Mouse (Mus musculus): ENCODE data around the gene Dnm2.

Gene Dnm2

GRCm38 (mm10) chr9:21430724-21431123, 6.0 kb downstream of the Dnm2 start:
- no peak for DNase-seq

GRCm38 (mm10) chr9:21432066-21432465, 7.4 kb downstream of the Dnm2 start:
- no peak for DNase-seq

GRCm38 (mm10) chr9:21433766-21434165, 9.1 kb downstream of the Dnm2 start:
- peak; percentile 49 to 72 for DNase-seq

DNA sequence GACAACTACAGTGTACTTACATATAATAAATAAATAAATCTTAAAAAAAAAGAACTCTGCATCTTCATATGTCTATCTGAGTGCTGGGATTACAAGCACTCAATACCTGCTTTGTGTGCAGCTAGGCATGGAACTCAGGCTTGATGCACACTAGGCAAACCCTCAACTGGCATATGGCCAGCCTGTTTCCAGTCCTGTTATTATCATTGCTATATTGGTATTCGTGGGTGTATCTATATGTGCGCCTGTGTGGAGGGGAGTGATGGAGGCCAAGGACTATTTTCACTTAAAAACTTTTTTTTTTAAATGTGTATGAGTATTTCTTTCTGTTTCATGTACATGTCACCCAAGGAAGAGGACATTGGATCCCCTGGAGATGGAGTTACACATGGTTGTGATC, 9.7 kb downstream of the Dnm2 start:
- DNase-seq: no peak

DNA sequence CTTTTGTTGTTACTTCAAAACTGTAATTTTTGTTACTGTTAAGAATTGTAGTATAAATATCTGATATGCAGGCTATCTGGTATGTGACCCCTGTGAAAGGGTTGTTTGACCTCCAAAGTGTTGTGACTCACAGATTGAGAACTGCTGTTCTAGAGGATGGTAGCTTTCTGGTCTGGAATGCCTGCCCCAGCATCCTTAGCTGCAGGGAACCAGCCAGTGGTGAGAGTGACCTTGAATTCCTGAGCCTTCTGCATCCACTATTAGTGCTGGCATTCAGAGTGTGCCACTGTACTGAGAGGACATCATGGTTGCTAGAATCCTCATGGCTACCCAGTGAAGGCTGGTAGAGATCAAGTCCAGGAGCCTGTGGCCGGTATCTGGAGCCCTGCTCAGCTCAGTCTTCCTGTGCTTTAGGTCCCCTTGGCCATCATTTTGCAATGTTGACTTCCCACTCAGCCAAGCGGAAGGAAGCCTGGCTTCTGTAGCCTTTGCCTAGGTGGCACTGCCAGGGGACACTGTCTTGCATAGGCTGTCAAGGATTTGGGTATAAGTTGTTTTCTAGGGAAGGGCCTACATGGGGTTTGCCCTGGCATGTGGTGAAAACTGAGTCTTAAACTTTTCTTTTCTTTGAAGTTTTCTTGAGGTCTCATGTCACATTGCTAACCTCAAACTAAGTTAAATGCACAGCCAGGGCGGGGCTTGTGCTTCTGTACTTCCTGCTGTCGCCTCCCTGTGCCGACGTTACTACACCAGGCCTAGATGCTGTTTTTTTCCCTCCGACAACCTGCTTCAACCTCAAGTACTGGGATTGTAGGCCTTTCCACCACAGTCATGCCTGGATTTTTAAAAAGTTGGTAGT, 11.3 kb downstream of the Dnm2 start:
- DNase-seq: peak; percentile 47 to 63

DNA sequence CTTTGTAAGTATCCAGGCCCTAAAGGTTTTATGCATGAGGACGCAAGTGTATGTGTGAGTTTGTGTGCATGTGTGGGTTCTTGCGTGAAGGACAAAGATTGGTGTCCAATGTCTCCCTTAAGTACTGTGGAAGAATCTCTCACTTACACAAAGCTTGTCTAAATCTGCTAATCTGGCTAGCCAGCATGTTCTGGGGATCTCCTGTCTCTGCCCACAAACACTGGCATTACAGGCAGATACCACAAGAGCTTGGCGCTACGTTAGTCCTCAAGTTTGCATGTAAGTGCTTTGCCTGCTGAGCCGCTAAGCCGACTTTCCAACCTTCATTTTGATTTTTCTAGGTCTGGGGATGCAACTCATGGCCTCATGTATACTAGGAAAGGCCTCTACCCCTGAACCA, 12.9 kb downstream of the Dnm2 start:
- no peak for DNase-seq

- peak; percentile 34 to 69 for DNase-seq
These were observed 13.5 kb downstream of the Dnm2 start for GRCm38 (mm10) chr9:21438219-21438618.

DNA sequence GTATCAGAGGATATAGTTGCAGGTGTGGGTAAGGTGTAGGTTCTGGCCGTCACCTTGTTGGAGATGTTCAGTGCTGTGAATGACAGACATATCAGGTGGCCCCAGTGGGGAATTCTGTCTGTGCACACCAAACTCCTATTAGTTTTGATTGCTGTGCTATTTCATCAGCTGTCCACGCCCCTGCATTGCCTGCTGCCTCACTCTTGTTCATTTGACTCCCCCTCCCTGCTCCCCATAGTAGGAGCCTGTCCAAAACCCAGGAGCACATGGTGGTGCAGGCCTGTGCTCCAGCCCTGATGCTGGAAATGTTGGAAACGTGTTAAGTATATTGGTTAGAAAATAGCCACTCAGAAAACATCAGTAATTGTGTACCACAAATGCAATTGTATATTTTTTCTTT, 14.7 kb downstream of the Dnm2 start:
- no peak for DNase-seq

GRCm38 (mm10) chr9:21439914-21440313, 15.2 kb downstream of the Dnm2 start:
- DNase-seq: no peak

DNA sequence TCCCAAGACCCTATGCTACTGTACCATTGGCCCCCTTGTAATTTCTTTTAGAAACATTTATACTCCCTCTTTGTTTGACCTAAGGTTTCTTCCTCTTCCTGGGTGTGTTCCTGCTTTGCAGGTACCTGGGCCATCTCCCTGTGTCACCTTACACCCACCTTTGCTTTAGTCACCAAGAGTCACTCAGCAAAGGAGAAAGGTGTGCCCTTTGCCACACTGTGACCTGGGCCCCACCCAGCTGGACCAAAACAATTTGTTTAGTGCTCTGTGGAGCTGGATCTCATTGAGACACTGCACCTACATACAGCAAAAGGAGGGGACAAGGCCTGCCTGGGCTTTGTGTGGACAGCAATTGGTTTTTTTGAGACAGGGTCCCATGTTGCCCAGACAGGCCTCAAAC, 15.7 kb downstream of the Dnm2 start:
- DNase-seq: no peak

DNA sequence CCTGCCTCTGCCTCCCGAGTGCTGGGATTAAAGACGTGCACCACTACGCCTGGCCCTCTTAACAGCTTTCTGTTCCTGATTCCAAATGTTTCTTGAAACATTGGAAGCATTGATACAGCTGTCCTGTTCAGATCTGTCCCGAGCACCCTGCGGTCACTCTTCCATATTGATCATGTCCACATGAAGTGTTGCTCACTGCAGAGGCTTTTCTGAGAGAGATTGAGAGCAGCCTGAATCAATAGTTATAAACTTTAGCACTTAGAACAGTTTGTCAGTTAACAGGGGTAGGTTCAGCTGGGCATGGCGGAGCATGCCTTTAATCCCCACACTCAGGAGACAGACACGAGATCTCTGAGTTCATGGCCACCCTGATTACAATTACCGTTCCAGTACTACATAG, 19.1 kb downstream of the Dnm2 start:
- no peak for DNase-seq

DNA sequence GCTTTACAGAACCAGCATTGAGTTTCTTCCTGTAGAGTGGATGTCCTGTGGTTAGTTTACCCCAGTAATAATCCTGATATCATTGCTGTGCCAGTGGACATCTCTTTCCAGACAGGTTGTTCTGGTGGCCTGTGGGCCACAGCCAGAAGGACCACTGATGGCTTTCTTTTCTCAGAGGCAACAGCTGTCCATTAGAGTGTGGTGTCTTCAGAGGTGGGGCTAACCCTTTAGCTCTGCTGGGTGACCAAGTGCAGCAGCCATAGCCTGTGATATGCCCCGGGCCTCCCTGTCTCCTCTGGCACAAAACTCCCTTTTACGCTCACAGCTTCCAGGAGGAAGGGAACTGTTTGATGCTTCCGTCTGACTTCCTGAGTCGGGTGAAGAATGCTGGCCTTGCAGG, 19.9 kb downstream of the Dnm2 start:
- no peak for DNase-seq

DNA sequence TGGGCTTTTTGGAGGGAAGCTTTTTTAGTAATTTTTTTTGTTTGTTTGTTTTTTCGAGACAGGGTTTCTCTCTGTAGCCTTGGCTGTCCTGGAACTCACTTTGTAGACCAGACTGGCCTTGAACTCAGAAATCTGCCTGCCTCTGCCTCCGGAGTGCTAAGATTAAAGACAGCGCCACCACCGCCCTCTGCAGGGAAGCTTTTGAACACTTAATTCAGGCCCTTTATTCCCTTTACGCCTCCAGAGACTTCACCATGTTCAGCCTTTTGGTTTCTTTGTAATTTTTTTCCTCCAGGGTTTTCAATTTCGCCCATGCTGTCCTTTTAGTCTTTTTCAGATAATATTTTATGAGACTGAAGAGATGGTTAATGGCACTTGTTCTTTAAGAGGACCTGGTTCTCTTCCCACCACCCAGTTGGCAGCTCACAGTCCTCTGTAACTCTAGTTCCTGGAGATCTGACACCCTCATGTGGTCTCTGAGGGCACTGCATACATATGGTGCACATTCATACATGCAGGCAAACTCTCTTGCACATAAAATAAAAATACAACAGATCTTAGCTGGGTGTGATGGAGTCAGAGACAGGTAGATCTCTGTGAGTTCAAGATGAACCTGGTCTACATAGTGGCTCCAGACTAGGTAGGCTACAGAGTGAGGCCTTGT, 20.5 kb downstream of the Dnm2 start:
- no peak for DNase-seq

DNA sequence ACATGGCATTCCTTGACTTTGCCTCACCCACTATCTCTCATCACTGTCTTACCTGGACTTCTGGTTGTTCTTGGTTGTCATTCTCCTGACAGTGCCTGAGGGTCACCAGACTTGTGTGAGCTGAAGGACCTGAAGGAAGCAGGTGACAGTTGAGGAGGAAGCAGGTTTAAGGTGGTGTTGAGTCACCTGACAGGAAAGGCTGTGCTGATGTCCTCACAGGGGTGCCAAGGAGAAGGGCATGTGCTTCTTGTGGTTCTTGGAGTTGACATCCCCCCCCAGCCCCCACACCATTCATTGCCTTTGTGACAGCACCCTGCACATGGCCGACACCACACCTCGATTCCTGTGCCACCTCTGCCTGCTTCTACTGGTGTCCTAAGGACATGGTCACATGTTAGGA, 23.1 kb downstream of the Dnm2 start:
- DNase-seq: no peak

GRCm38 (mm10) chr9:21449710-21450109, 25.0 kb downstream of the Dnm2 start:
- no peak for DNase-seq

- DNase-seq: peak; percentile 46 to 61
These were observed 25.6 kb downstream of the Dnm2 start for GRCm38 (mm10) chr9:21450270-21450669.

DNA sequence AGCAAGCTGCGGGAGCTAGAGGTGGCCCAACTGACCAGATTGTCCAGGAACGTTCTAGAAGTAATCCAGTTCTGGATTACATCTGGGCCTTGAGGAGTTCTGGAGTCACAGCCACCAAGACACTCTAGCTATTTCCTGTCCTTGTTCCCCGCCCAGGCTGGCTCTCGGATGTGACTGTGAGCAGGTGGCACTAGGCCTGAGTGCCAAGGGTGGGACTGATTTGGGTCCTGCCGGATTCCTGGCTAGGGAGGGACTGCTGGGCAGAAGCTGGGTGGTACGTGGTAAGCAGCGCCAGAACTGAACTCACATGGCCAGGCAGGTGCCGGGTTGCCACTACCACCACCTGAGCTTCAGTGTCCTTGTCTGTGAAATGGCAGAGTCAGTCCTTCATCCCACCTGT, 26.7 kb downstream of the Dnm2 start:
- peak; percentile 53 to 72 for DNase-seq

DNA sequence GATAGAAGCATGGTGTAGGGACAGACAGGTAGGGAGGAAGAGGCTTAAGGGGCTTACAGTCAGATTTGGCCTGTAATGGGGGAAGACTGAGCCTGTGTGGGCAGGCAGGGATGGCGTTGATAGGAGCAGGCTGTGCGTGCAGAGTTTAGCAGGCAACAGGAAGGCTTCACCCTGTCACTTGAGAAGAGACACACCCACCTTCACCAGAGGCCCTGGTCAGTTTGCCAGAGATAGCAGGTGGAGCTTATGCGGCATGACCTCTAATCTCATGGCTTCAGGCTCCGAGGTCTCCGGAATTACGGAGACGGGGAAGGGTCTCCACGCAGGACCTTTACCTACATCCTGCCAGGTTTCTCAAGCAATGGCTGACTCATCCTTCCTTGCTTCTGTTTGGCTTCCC, 27.2 kb downstream of the Dnm2 start:
- DNase-seq: no peak

DNA sequence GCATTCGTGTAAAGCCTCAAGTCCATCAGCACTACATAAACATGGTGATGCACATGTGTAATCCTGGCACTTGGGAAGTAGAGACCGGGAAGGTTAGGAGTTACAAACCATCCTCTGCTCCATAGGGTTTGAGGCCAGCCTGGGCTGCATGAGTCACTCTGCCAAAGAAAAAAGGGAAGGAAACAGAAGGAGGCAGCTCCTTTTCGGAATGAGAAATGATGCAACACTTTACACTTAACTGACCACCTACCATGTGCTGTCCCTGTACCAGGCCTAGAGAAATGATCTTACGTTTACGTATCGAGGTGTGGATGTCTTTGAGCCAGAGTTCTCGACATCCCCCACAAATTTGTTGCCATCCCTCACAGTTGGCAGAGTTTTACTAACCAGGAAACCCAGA, 28.3 kb downstream of the Dnm2 start:
- no peak for DNase-seq

DNA sequence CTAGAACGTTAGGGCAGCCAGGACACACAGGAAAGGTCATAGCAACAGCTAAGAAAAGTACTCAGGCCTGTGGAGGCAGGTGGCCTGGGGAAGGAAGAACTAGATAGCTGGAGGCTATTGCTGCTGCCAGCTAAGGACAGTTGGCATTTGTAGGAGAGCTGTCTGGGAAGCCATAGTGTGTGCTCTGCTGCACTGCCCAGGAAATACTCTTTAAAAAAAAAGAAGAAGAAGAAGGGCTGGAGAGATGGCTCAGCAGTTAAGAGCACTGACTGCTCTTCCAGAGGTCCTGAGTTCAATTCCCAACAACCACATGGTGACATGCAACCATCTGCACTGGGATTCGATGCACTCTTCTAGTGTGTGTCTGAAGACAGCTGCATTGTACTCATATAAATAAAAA, 28.8 kb downstream of the Dnm2 start:
- no peak for DNase-seq

DNA sequence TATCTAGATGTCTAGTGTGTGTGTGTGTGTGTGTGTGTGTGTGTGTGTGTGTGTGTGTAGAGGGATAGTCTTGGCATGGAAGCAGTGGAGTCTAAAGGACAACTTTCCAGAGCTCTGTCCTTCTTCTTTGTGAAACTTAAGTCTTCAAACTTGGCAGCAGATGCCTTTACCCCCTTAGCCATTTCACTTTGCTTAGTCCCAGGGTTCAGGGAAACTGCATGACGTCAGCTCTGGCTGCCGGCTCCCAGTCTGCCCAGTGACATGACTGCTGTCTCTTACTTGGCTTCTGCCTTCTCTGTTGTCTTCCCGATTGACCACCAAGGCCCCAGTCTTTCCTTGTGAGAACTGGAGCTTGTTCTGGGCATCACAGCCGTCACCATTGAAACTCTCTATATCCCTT, 29.8 kb downstream of the Dnm2 start:
- DNase-seq: peak in 1 of 2 experiments; percentile 39

DNA sequence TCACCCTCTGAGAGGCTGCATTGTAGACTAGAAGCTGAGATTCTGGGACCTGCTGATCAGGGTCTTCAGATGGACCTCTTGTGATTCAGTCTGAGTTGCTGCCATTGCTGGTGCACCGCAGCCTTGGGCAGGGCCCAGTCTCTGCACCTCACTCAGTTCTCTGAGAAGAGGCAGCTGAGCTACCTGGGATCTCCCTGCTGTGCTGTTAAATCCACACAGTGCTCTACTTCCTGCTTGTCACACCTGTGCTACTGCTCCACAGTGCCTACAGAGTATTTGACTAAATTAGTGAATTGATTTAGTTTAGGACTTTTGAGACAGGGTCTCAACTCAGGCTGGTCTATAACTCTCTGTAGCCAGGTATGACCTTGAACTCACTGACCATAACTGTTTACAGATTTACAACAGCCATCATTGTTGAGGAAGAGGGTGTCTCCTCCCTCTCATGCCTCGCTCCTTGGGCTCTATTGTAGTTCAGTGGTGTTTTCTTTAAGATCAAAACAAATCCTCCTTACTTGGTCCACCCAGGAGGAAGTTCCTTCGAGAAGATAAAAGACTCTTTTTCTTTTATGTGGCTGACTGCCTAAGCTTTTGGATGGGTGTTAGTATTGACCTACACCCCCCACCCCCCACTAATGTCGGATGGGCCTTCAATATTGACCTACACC, 30.5 kb downstream of the Dnm2 start:
- no peak for DNase-seq

DNA sequence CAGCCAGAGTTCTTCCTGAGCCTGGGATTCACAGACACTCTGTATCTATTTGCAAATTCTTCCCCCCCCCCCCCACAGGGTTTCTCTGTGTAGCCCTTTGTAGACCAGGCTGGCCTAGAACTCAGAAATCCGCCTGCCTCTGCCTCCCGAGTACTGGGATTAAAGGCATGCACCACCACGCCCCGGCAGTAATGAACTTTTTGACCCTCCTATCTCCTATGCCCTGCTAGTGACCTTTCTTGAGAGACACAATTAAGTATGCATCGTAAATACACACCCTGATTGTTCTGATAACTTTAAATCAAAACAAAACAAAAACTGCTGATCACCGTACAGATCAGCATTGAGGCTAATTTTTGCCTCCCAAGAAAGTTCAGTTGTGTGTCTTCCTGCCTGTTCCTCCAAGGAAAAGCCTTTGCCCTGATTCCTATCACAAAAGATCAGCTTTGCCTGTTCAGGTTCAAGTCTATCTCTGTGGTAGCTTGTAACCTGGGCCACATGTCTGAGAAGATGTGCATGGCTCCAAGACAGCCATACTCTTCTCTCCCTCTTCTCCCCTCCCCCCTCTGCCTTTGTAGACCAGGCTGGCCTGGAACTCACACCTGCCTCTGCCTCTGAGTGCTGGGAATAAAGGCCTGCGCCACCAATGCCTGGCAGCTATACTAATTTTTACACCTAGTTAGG, 31.7 kb downstream of the Dnm2 start:
- no peak for DNase-seq

Measured in lung, postnatal 4 days (tissue).